Mouse (Mus musculus): ENCODE results near the gene Ccdc85b. TPM values are rescaled to one million over a fixed set of nuclear protein-coding genes. Genes with fewer than 3 reads are reported as not detected.

Gene Ccdc85b
- 10 to 100 TPM; 10.6 to 11.9 TPM for polyA plus RNA-seq (2017; shearing (Covaris generic))

DNA sequence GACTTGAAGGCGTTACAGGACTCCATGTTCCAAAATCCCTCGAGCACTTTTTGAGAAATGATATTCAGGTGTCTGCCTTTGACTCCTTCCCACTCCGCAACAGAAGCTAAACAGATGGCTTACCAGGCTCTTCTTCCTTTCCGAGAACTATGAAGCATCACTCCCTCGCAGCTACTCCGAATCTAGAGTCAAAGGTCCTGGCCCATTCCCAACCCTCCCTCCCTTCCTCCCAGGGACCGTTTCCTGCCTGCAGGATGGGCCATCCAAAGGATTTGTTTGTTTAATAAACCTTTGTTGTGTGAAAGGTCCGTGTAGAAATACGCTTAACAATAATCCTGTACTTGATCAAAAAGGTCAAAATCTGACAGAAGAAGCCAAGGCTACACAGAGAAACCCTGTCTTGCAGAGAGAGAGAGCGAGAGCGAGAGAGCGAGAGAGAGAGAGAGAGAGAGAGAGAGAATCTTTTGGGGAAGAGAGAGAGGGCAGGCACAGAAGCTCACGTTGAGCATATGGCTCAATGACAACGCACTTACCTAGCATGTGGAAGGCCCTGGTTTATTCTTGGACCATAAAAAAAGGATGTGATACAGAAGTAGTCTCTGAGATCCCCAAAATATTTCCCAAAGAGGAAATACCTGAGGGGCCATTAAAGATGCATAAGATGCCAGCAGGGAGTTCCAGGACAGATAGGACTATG is at the start of gene Ccdc85b:
TSS of gene Ccdc85b (minus strand) at position 149 of the 697 bp plus-strand sequence.

DNA sequence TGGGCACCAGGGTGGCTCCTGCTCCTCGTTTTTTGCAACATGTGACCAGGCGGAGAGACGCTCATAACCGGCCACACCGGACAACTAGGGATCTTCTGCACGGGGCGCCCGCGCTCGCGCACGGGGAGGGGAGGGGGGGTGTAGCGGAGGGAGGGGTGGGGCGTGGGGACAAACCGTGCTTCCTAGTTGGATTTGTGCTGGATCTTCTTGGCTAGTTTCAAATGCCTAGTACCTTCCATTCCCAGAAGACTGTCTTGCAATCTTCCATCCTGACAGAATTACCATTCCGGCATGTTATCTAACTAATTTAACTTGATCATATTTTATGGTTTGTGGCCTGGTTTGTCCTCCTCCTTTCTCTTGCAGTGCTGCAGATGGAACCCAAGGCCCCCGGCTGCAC is 46.0 kb upstream of the Ccdc85b start, which contains the start of gene 1700020D05Rik:
TSS of gene 1700020D05Rik (minus strand) at position 101 of the 400 bp plus-strand sequence.

GRCm38 (mm10) chr19:5490313-5490897 is 32.7 kb upstream of the Ccdc85b start, which contains the start of gene Cfl1:
Gene Cfl1, plus strand, starts transcription at chr19:5490455.

GRCm38 (mm10) chr19:5487768-5488550 is 30.3 kb upstream of the Ccdc85b start, which contains the start of gene Mus81:
Gene Mus81, minus strand, starts transcription at chr19:5488402.

DNA sequence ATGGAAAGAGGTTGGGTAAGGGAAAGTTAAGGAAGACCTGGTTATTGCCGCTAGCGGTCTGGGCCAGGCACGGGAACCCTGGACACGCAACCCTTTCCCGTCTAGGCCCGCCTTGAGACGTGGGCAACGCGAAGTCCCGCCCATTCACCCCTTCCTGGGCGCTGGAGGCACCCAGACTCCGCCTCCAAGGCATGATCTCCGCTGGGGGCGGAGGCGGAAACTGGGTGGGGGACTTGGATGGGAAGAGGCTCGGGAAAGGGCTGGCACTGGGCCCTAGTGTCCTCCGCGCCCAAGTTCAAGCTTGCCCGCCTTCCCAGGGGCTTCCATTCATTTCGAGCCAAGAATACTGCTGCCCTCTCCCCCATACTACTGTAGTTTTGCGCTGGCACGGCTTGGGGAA is 16.0 kb upstream of the Ccdc85b start, which contains the start of gene Efemp2:
TSS of gene Efemp2 (plus strand) at position 235 of the 400 bp plus-strand sequence.

GRCm38 (mm10) chr19:5468374-5468773 is 10.7 kb upstream of the Ccdc85b start, which contains the start of gene Ctsw:
Gene Ctsw, minus strand, starts transcription at chr19:5468507.

DNA sequence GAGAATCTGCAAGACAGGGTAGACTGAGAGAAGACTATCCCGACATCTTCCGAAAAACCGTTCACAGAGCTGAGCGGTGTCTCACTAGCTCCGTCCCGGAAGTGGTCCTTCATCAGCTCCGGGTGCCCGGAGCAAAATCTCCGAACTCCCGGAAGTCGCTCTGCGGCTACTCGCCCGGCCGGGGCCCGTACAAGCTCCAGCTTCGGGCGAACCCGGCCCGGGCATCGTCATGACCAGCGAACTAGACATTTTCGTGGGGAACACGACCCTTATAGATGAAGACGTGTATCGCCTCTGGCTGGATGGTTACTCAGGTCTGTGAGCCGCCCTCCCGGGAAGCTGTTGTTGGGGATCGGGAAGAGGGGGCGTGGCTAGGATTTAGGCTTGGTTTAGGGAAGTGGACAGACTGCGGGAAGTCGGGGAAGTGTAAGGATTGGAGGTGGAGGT is 2.8 kb upstream of the Ccdc85b start, which contains the start of gene Fibp:
TSS of gene Fibp (plus strand) at position 151 of the 447 bp plus-strand sequence.

DNA sequence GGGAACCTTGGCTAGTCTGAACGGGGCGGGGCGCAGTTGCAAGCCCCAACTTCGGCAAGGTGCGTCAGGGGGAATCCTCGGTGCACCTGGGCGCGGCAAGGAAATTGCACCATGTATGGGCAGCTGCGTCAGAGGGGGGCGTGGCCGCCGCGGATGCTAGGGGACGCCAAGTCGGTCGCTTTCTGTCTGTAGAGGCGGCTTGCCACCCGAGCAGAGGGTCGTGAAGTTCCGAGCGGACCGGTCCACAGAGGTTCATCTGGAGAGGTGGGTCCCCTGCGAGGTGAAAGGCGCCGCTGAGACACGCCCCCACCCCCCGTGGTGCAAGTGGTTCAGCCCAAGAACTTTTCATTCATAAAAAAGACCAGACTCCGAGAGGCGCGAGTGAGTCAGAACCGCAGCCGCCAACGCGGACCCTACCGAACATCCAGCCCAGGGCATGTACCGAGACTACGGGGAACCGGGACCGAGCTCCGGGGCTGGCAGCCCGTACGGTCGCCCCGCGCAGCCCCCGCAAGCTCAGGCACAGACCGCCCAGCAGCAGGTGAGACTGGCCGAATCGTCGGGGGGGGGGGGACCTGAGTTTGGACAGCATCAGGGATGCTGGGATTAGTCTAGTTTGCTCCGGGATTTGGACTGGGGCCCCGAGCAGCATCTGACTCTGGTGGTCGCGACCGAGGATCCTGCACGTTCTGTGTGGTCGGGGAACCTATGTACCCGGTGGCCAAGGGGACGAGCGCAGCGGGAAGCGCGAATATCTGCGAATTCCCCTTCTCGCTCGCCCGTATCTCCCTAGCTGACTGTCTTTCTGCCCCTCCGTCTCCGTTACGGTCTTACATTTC is 10.0 kb downstream of the Ccdc85b start, which contains the start of gene Fosl1:
TSS of gene Fosl1 (plus strand) at position 33 of the 839 bp plus-strand sequence.

DNA sequence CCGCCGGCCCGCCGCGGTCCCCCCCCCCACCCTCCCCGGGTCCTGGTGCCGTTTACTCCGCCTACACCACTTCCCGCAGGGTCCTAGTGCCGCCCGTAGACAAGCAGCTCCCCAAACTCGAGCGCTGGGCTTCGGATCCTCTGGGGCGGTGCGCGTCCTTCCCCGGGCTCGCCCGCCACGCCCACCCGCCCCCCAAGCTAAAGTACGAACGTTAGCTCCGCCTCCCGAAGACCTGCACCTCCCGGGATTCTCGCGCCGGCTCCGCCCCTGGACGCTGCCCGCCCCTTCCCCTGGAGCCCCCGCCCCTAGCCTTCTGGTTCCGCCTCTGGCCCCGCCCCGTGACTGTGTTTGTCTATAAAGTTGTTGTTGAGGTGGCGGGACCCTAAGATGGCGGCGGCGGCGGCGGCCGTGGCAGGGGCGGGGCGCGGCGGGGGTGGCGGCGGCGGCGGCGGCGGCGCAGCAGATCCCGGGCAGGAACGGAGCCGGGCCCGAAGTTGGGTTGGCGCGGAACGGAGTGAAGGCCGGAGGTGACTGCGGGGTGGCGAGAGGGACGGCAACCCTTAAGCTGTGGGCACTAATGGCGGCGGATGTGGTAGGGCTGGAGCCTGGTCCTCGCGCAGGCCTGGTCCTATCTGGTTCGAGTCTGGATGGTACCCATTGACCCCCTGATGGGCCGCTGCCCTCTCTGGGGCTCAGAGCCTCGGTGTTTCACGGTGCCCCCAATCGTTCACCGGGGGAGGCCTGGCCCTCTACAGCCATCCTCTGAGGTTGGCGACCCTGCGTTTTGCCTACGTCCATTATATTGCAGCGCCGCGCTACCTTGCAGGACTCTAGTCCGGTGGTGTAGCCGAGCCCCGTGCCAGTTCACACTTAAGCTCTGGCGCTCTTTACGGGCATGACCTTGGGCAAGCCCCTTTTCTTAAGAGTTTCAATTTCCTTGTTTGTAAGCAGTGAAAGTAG is 32.6 kb downstream of the Ccdc85b start, which contains the start of the genes Drap1 and AI837181:
TSS of gene Drap1 (minus strand) at position 198 of the 960 bp plus-strand sequence.
TSS of gene AI837181 (plus strand) at position 363 of the 960 bp plus-strand sequence.

Other genes with a start within 250 kb of the Ccdc85b start
- gene Pacs1, start 184.8 kb downstream of the Ccdc85b start, polyA plus RNA-seq (2017; shearing (Covaris generic)), result 100 to 1,000 TPM in 1 of 2 experiments, 10 to 100 TPM in 1; 73.5 to 129 TPM
- 100 to 1,000 TPM; 293 to 325 TPM for gene Sf3b2, start 162.4 kb downstream of the Ccdc85b start, polyA plus RNA-seq (2017; shearing (Covaris generic))
- gene Gal3st3, start 159.6 kb downstream of the Ccdc85b start, polyA plus RNA-seq (2017; shearing (Covaris generic)), result under 1 TPM; 0.10 to 0.39 TPM
- under 1 TPM in 1 of 2 experiments, not detected in 1; 0.07 TPM for gene Catsper1, start 122.2 kb downstream of the Ccdc85b start, polyA plus RNA-seq (2017; shearing (Covaris generic))
- 1 to 10 TPM; 3.0 to 5.4 TPM for gene Cst6, start 108.3 kb downstream of the Ccdc85b start, polyA plus RNA-seq (2017; shearing (Covaris generic))
- gene Eif1ad, start 91.2 kb downstream of the Ccdc85b start, polyA plus RNA-seq (2017; shearing (Covaris generic)), result 10 to 100 TPM; 51.1 to 61.3 TPM
- gene Banf1, start 90.7 kb downstream of the Ccdc85b start, polyA plus RNA-seq (2017; shearing (Covaris generic)), result 100 to 1,000 TPM; 260 to 336 TPM
- 100 to 1,000 TPM; 177 to 178 TPM for gene Sart1, start 69.2 kb downstream of the Ccdc85b start, polyA plus RNA-seq (2017; shearing (Covaris generic))
- 1 to 10 TPM in 1 of 2 experiments, under 1 TPM in 1; 0.94 to 1.5 TPM for gene Tsga10ip, start 55.4 kb downstream of the Ccdc85b start, polyA plus RNA-seq (2017; shearing (Covaris generic))
- 100 to 1,000 TPM; 175 to 253 TPM for gene Drap1, start 32.9 kb downstream of the Ccdc85b start, polyA plus RNA-seq (2017; shearing (Covaris generic))
- gene AI837181, start 32.8 kb downstream of the Ccdc85b start, polyA plus RNA-seq (2017; shearing (Covaris generic)), result 10 to 100 TPM; 35.9 to 38.9 TPM
- gene Fosl1, start 10.3 kb downstream of the Ccdc85b start, polyA plus RNA-seq (2017; shearing (Covaris generic)), result under 1 TPM in 1 of 2 experiments, not detected in 1; 0.10 TPM
- gene Fibp, start 2.7 kb upstream of the Ccdc85b start, polyA plus RNA-seq (2017; shearing (Covaris generic)), result 100 to 1,000 TPM; 135 to 140 TPM
- 100 to 1,000 TPM; 166 to 186 TPM for gene Ctsw, start 10.6 kb upstream of the Ccdc85b start, polyA plus RNA-seq (2017; shearing (Covaris generic))
- gene Efemp2, start 16.1 kb upstream of the Ccdc85b start, polyA plus RNA-seq (2017; shearing (Covaris generic)), result 1 to 10 TPM; 1.6 to 3.1 TPM
- 10 to 100 TPM; 56.5 to 60.6 TPM for gene Mus81, start 30.5 kb upstream of the Ccdc85b start, polyA plus RNA-seq (2017; shearing (Covaris generic))
- gene Cfl1, start 32.6 kb upstream of the Ccdc85b start, polyA plus RNA-seq (2017; shearing (Covaris generic)), result 1,000 to 10,000 TPM; 4,073 to 4,463 TPM
- gene 1700020D05Rik, start 45.9 kb upstream of the Ccdc85b start, polyA plus RNA-seq (2017; shearing (Covaris generic)), result under 1 TPM in 1 of 2 experiments, not detected in 1; 0.22 TPM
- 10 to 100 TPM; 10.7 to 22.0 TPM for gene Snx32, start 52.6 kb upstream of the Ccdc85b start, polyA plus RNA-seq (2017; shearing (Covaris generic))
- under 1 TPM in 1 of 2 experiments, not detected in 1; 0.57 TPM for gene Ovol1, start 102.8 kb upstream of the Ccdc85b start, polyA plus RNA-seq (2017; shearing (Covaris generic))
- 10 to 100 TPM; 11.7 to 22.5 TPM for gene Ap5b1, start 110.1 kb upstream of the Ccdc85b start, polyA plus RNA-seq (2017; shearing (Covaris generic))
- gene Rnaseh2c, start 144.0 kb upstream of the Ccdc85b start, polyA plus RNA-seq (2017; shearing (Covaris generic)), result 100 to 1,000 TPM; 104 to 115 TPM
- 10 to 100 TPM; 37.2 to 37.4 TPM for gene Kat5, start 152.3 kb upstream of the Ccdc85b start, polyA plus RNA-seq (2017; shearing (Covaris generic))
- gene Rela, start 179.6 kb upstream of the Ccdc85b start, polyA plus RNA-seq (2017; shearing (Covaris generic)), result 100 to 1,000 TPM; 137 to 140 TPM
- 100 to 1,000 TPM; 121 to 239 TPM for gene Sipa1, start 205.8 kb upstream of the Ccdc85b start, polyA plus RNA-seq (2017; shearing (Covaris generic))
- gene Map3k11, start 230.8 kb upstream of the Ccdc85b start, polyA plus RNA-seq (2017; shearing (Covaris generic)), result 10 to 100 TPM; 47.3 to 58.7 TPM
- 10 to 100 TPM; 27.6 to 46.4 TPM for gene Pcnx3, start 231.0 kb upstream of the Ccdc85b start, polyA plus RNA-seq (2017; shearing (Covaris generic))
- 1 to 10 TPM; 2.7 to 4.0 TPM for gene Kcnk7, start 246.5 kb upstream of the Ccdc85b start, polyA plus RNA-seq (2017; shearing (Covaris generic))

All from activated CD4-positive, CD25-positive, alpha-beta regulatory T cell (primary cell).